Mouse (Mus musculus) midbrain, embryonic 14.5 days (tissue): ENCODE measurements around the gene Dynlt1b. TPM values are rescaled to one million over a fixed set of nuclear protein-coding genes. Genes with fewer than 3 reads are reported as not detected.
A peak's percentile ranks its signal among the peaks of the same experiment; 100 is the strongest.
"Not testable (repeated sequence)": the region's sequence is repeated elsewhere in the genome, so short reads cannot be mapped to it uniquely, and the experiment has no call there.

Source experiments
- ATAC-seq: fragments of 200-750 bp; cut with Nextera tagmentation; 2 replicates; pipeline ENCODE4 v1.8.0; 2017; ENCODE audit warnings: moderate number of reproducible peaks, moderate library complexity; ENCODE audit not compliant: low FRiP score, low TSS enrichment
- DNase-seq: peaks from one replicate; pipeline ENCODE4 v3.0.0-alpha.2; 2015
- H3K27ac ChIP-seq: fragments of 300-500 bp; sonication (generic); replicated peaks from 2 replicates; pipeline ENCODE4 v1.5.1; 2014; ENCODE audit warnings: mild to moderate bottlenecking, low read depth, low read length, moderate library complexity
- H3K27me3 ChIP-seq: fragments of 300-500 bp; sonication (generic); 2 replicates; pipeline ENCODE4 v1.6.1; 2014; ENCODE audit warnings: low read length, control low read depth, mixed read lengths; ENCODE audit not compliant: control insufficient read depth, insufficient read depth
- H3K36me3 ChIP-seq: fragments of 300-500 bp; sonication (generic); 2 replicates; pipeline ENCODE4 v1.6.1; 2014; ENCODE audit warnings: low read length, control low read depth; ENCODE audit not compliant: control insufficient read depth, insufficient read depth
- H3K4me1 ChIP-seq: fragments of 300-500 bp; sonication (generic); 2 replicates; pipeline ENCODE4 v1.6.1; 2014; ENCODE audit warnings: mild to moderate bottlenecking, antibody characterized with exemption, low read length, control low read depth; ENCODE audit not compliant: control insufficient read depth, insufficient read depth
- H3K4me2 ChIP-seq: fragments of 300-500 bp; sonication (generic); 2 replicates; pipeline ENCODE4 v1.6.1; 2014; ENCODE audit warnings: mild to moderate bottlenecking, low read length, moderate library complexity
- H3K4me3 ChIP-seq: fragments of 300-500 bp; sonication (generic); replicated peaks from 2 replicates; pipeline ENCODE4 v1.5.1; 2014; ENCODE audit warnings: low read depth, low read length
- H3K9ac ChIP-seq: fragments of 300-500 bp; sonication (generic); replicated peaks from 2 replicates; pipeline ENCODE4 v1.6.1; 2014; ENCODE audit warnings: mild to moderate bottlenecking, low read length, moderate library complexity
- H3K9me3 ChIP-seq: fragments of 300-500 bp; sonication (generic); 2 replicates; pipeline ENCODE4 v1.6.1; 2016; ENCODE audit warnings: low read length, control low read depth, mixed read lengths; ENCODE audit not compliant: control insufficient read depth
- WGBS: fragments of 180-500 bp; shearing (Covaris S2); extraction: QIAGEN DNeasy Blood & Tissue Kit; methylation state at CpG from one replicate; pipeline ENCODE4 v1.1.7; 2014; 5-methylcytosine and 5-hydroxymethylcytosine counted together
- polyA plus RNA-seq: library from polyadenylated mRNA; unstranded; fragments of >200 nt; fragmentation: Nextera tagmentation; extraction: Ambion mirVana; gene quantifications from 2 replicates; pipeline ENCODE4 v1.2.1, GENCODE M21; 2014

The Dynlt1b gene
- 1,329 and 1,495 TPM in 2 replicates for polyA plus RNA-seq

DNA sequence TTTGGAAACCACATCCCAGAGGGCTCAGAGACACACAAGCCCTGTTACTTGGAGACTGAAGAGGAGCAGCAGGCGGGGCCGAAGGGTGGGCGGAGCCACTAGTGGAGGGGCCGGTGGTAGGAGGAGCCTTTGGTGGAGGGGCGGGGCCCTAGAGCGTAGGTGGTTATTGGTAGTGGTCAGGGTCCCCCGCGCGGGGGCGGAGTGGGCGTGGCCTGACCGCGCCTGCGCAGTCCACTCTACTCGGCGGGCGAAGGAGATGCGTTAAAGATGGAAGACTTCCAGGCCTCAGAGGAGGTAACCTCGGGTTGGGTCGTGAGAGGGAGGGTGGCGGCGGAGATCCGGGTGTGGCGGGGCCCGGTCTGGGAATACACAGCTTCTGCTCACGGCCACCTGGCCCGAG is at the start of gene Dynlt1b:
Gene Dynlt1b (plus strand): TSS at position 168 of the 400 bp plus-strand sequence.
- Histone ChIP-seq H3K4me2 (peak within 1 kb of the TSS; percentile 48), H3K4me3 (peak within 1 kb of the TSS; percentile 45), H3K27ac (peak within 1 kb of the TSS; percentile 77), H3K9ac (peak within 1 kb of the TSS; percentile 62)
- peak; percentile 100 for DNase-seq
- ATAC-seq: peak; percentile 97
- H3K4me1 ChIP-seq, H3K27me3 ChIP-seq, H3K36me3 ChIP-seq, H3K9me3 ChIP-seq: not testable (repeated sequence)
- WGBS: under 1% methylated on average over 27 of the region's 27 CpGs

DNA sequence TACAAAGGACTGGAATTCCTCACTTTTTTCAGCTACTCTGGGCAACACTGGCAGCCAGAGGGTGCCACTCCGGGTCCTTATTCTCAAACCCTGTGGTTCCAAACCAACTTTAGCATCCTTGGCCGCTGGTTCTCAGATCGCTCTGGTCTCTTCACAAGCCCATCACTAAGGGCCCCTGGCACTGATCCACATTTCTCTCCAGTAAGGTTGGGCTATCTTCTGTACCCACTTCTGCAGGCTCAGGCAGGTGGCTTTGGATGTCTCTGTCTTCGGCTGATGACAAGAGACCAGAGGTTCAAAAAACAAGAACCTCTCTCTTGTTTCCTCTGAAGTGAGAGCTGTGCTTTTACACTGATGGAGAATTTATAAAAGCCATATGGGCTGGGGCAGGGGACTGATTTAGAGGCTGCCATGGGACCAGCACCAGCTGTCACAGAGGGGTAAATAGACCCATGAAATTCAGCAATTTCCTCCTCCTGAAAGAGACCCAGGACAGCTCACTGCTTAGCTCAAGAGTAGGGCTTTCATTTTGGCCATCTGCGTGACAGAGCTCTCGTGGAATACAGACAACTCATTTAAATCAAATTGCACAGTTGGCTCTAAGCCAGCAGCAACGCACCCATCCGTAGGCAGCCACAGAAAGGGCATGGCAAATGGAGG is 49.6 kb upstream of the Dynlt1b start:
- not testable (repeated sequence) for DNase-seq, H3K4me3 ChIP-seq, H3K36me3 ChIP-seq, H3K4me1 ChIP-seq, H3K4me2 ChIP-seq, H3K27me3 ChIP-seq, H3K9me3 ChIP-seq, H3K27ac ChIP-seq, H3K9ac ChIP-seq
- WGBS: no CpG with 5 or more reads among the region's 8 CpGs
- ATAC-seq: peak; percentile 82

DNA sequence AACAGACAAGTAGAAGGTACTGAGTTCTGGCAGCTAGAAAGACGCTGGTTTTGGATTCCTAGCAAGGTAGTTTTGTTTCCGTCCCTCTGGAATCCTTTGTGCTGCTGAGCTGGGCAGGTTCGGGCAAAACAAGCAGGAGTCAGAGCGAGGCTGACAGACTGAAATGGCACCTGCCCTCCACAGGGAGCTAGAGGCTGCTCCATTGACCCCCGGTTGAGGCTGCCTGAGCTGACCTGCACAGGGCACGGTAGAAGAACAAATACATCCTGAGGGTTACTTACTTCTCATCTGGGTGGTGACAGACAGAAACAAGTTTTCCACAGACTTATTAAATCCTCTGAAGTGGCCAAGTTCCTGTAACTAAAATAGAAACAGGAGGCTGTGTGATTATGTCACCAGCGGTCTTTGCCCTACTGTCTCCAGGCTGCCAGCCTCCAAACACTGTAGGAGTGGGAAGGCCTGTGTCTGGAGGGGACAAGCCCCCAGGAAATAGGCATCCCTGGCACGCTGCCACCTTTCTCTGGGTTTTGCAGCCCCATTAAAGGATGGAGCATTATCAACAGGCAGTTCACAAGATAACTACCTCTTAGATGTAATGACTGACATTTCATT is 48.7 kb upstream of the Dynlt1b start:
- H3K27me3 ChIP-seq, DNase-seq, H3K4me2 ChIP-seq, H3K27ac ChIP-seq, H3K9ac ChIP-seq, H3K4me1 ChIP-seq, H3K4me3 ChIP-seq, H3K36me3 ChIP-seq, H3K9me3 ChIP-seq, ATAC-seq: not testable (repeated sequence)
- no CpG with 5 or more reads among the region's 8 CpGs for WGBS

DNA sequence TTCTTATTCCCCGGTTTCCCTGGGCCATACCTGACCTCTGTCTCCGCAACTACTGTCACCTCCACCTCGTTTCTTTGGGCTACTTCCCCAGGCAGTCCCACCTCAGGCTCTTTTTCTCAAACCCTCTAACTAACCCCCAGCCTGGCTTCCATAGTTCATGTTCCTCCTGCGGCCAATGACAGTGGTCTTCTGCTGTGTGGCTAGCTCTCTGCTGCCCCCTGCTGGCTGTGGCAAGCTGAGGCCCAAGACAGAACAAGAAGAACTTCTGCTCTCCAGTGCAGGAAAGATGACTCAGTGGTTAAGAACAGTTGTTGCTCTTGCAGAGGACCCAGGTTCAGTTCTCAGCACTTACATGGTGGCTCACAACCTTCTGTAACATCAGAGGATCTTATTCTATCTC is 43.0 kb upstream of the Dynlt1b start:
- not testable (repeated sequence) for H3K4me2 ChIP-seq, H3K36me3 ChIP-seq, H3K27me3 ChIP-seq, H3K27ac ChIP-seq, H3K4me1 ChIP-seq, DNase-seq, H3K9me3 ChIP-seq, H3K4me3 ChIP-seq, H3K9ac ChIP-seq
- ATAC-seq: peak; percentile 57; the same call in 1 of the 2 replicates
- WGBS: no CpG with 5 or more reads among the region's 4 CpGs

DNA sequence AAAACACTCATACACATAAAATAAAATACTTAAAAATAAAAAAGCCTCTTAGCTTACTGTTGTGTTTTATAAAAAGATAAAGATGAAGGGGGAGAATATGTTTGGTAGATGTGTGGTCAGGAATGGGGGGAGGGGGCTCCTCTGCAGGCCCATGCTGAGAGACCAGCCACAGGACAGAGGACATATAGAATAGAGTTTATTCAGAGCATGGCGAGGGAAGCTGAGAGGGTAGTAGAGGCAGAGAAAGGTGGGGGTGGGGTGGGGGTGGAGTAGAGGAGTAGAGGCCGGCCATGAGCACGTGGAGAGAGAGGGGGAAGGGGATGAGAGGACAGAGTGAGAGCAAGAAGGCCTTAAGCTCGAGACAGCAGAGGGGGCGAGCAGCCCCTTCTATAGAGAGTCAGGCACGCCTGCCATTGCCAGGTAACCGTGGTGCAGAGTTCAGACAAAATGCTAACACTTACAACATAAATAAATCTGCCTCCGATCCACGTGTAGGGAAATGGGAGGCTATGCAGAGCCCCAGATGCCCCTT is 42.5 kb upstream of the Dynlt1b start:
- no CpG with 5 or more reads among the region's 9 CpGs for WGBS
- DNase-seq, ATAC-seq, H3K9ac ChIP-seq, H3K4me2 ChIP-seq, H3K9me3 ChIP-seq, H3K4me3 ChIP-seq, H3K27me3 ChIP-seq, H3K4me1 ChIP-seq, H3K27ac ChIP-seq, H3K36me3 ChIP-seq: not testable (repeated sequence)

DNA sequence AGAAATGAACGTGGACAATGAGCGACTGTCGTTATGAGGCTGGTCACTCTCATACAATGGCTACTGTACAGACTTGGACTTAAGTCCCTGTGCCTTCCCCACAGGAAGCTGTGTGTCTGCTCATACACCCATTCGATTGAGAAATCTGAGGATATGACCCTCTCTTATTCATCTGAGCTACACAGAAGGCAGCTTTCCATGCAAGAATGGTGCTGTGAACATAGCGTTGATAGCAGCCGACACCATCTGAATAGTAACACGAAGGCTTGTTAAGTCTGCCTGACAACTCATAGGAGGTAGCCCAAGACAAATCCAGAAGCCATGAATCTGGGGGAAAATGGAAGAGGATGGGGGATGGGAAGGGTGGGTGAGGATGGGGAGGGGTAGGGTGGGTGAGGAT is 40.4 kb upstream of the Dynlt1b start:
- 78% methylated on average over 2 of the region's 7 CpGs for WGBS
- not testable (repeated sequence) for H3K27me3 ChIP-seq, ATAC-seq, H3K36me3 ChIP-seq, DNase-seq, H3K4me1 ChIP-seq, H3K9ac ChIP-seq, H3K27ac ChIP-seq, H3K4me2 ChIP-seq, H3K9me3 ChIP-seq, H3K4me3 ChIP-seq

DNA sequence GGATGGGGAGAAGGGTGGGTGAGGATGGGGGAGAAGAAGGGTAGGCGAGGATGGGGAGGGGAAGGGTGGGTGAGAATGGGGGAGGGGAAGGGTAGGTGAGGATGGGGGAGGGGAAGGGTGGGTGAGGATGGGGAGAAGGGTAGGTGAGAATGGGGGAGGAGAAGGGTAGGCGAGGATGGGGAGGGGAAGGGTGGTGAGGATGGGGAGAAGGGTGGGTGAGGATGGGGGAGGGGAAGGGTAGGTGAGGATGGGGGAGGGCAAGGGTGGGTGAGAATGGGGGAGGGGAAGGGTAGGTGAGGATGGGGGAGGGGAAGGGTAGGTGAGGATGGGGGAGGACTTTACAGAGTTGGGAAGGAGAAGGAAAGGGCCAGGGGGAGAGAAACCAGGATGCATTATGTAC is 39.2 kb upstream of the Dynlt1b start:
- H3K4me1 ChIP-seq, H3K4me3 ChIP-seq, H3K27me3 ChIP-seq, H3K9ac ChIP-seq, H3K9me3 ChIP-seq, H3K27ac ChIP-seq, H3K36me3 ChIP-seq, H3K4me2 ChIP-seq, ATAC-seq: not testable (repeated sequence)
- WGBS: 88% methylated on average over 2 of the region's 2 CpGs
- DNase-seq: peak; percentile 11

DNA sequence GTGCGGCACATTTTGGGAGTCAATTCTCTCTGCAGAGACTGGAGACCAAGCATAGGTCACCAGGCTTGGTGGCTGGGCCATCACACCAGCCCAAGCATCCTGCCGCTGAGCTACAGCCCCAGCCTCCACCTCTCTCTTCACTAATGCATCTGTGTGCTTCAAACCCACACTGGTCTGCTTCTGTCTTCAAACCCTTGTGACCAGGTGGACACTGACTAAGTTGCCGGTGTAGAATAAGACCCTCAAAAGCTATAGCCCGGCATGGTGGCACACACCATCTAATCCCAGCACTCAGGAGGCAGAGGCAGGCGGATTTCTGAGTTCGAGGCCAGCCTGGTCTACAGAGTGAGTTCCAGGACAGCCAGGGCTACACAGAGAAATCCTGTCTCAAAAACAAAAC is 38.2 kb upstream of the Dynlt1b start:
- peak; percentile 0 for DNase-seq
- not testable (repeated sequence) for H3K27ac ChIP-seq, ATAC-seq, H3K4me3 ChIP-seq, H3K4me1 ChIP-seq, H3K9me3 ChIP-seq, H3K36me3 ChIP-seq, H3K4me2 ChIP-seq, H3K9ac ChIP-seq, H3K27me3 ChIP-seq
- WGBS: 89% methylated on average over 5 of the region's 6 CpGs
